Mouse (Mus musculus) Muller cell, postnatal 12 days (primary cell): ENCODE measurements at regions not wholly inside any gene's neighbourhood (a gene's known extent, or its start where the extent isn't known, plus 50 kb on each side); places are given as distances from the start of the nearest gene placed in this dataset.

ENCODE experiments used
- DNase-seq: peaks from one replicate; pipeline ENCODE4 v3.0.0-alpha.2; 2015; ENCODE audit errors: inconsistent ontology term

GRCm38 (mm10) chr12:32728425-32728824 lies 90.9 kb upstream of the Nampt start:
- DNase-seq: no peak

DNA sequence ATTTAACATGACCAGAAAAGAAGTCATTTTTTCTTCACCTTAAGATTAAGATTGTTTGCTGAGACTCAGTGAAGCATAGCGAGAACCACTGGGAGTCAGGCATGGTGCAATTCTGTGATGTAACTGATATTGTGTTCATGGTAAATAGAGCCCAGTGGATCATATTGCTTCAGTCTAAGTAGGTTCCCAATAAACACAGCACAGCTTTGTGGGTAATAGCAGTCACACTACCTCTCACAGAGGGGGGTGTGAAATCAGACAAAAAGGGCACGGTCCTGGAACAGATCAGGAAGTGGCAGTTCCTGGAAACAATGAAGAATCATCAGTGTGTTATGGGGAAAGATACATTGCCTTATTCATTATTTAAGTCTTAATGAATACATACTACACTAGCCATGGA lies 84.1 kb upstream of the Nampt start:
- no peak for DNase-seq

- no peak for DNase-seq
Measured at GRCm38 (mm10) chr12:32741465-32741864, 77.9 kb upstream of the Nampt start.

DNA sequence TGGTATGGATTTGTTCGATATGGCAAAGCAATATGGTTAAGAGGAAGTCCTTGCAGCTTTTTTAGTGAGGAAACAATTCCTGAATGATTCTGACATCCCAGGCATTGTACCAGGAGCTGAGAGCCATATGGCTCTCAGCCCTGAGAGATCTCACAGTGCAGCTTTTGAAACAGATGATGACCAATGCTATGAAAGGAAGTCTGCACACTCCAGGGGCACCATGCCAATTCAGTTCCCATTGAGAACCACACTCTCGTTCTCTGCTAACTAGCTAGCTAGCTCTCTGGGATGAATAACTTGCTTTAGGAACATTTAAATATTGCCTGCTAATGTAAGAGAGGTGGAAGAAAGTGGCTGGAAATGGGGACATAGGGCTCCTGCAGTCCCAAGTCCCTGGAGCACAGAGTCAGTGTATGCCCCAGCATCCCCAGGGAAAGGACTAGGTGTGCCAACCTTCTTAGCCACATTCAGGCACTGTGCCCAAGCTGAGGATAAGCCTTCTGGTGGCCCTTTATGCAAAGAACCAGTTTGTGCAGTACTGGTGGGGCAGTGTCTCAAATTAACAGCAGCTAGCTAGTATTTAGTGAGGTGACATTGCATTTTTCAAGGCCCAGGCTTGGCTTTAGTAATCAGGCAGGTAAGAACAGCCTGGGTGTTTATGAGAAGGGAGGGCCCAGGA lies 61.8 kb upstream of the Nampt start:
- DNase-seq: peak; percentile 85

GRCm38 (mm10) chr12:32758150-32758549 lies 61.2 kb upstream of the Nampt start:
- DNase-seq: no peak

DNA sequence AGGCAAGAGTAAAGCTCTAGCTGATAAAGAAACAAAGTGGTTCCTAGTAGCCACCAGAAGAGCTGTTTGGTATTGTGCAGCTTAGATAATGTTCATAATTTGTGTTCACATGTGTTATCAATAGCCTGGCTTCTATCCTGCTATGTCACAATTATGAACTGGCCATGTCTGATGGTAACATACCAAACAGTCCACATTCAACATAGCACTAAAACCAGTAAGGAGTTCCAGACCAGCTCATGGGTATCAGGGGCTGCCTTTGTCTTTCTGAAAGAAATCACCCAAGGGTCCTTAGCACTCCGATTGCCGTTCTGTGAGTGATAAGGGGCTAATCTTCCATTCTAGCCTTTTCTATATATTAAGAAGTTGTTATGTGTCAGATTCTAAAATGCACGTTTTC lies 58.7 kb upstream of the Nampt start:
- no peak for DNase-seq

GRCm38 (mm10) chr12:32761055-32761454 lies 58.3 kb upstream of the Nampt start:
- no peak for DNase-seq

- DNase-seq: no peak
Measured at GRCm38 (mm10) chr12:32764271-32764670, 55.1 kb upstream of the Nampt start.

DNA sequence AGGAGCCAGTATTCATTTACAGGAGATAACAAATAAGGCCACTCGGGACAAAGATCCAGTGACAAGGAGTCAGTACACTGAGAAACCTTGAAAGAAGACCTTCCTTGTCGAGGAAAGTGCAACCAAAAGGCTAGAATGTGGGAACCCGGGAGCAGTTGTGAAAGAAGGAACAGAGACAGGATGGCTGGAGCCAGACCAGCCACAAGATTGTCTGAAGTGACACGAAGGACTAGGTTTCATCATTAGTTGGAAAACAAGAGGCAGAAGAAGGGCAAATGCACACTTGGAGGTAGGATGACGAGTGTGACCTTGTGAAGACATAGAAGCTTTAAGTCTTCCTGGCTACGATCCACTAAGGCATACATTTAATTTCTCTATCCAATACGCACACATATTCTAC lies 54.6 kb upstream of the Nampt start:
- DNase-seq: no peak

DNA sequence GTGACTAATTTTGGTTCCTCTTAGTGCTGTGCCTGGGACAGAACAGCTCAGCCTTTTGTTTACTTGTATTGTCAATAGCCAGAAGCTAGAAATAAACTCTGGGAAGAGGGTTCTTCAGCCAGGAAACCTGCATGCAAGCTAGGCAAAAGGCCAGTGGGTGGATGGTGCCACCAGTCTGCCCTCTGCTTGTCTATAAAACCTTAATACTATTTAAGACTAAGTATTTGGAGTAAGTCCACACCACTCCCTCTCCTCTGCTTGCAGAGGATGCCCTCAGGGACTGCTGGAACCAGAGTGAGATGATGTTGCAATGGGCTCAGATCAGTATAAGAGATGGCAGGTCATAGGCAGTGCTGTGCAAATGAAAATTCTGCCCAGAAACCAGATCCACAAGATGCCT lies 53.5 kb upstream of the Nampt start:
- peak; percentile 36 for DNase-seq

- no peak for DNase-seq
Measured at GRCm38 (mm10) chr12:32766575-32766974, 52.8 kb upstream of the Nampt start.

GRCm38 (mm10) chr12:32767206-32768081 lies 51.9 kb upstream of the Nampt start:
- DNase-seq: no peak

- DNase-seq: peak; percentile 61
Measured at GRCm38 (mm10) chr12:32768082-32768743, 51.1 kb upstream of the Nampt start.

DNA sequence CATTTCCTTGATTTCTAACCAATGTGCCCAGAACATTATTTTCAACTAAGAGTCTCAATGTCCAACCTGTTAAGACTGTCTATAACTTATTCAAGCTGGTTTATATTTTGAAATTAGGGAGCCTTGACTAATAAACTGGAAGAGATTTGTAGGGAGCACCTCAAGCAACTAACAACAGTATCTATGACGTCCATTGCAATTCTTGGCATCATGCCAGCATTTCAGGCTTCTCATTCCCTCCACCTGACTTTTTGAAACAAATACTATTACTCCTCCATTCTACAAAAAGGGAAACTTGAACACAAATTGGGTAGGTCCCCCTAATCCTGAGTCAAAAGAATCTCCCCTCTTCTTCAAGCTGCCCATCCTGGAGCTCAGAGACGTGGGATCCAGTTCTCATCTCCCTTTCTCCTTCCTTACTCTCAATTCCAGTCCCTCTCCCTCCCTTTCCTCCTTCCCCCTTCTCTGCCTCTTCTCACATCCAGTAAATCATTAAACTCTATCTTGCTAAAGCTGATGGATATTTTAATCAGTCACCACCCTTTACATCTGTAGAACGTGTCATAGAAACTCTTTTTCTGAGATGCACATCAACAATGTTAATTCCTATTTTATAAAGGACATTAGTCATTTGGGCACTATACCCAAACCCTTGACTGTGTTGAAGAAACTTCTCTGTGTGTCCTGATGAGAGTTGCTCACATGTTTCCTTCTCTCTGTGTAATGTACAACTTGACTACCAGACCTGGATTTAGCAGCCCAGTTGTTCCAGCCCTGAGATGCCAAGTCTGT lies 50.4 kb upstream of the Nampt start:
- DNase-seq: no peak
